Mouse (Mus musculus) ES-E14 (cell line): ENCODE measurements around the gene Flt3.

Experiments
- CHD2 ChIP-seq: IDR thresholded peaks from 2 replicates; pipeline ENCODE4 v1.6.1; 2014; ENCODE audit warnings: mild to moderate bottlenecking, low read depth, low read length, inconsistent platforms
- ZC3H11A ChIP-seq: IDR thresholded peaks from 2 replicates; pipeline ENCODE4 v1.6.1; 2012; ENCODE audit warnings: low read depth, mild to moderate bottlenecking, inconsistent platforms, low read length, borderline replicate concordance
- ZNF384 ChIP-seq: IDR thresholded peaks from 2 replicates; pipeline ENCODE4 v1.6.1; 2012; ENCODE audit warnings: low read depth, low read length, inconsistent platforms

DNA sequence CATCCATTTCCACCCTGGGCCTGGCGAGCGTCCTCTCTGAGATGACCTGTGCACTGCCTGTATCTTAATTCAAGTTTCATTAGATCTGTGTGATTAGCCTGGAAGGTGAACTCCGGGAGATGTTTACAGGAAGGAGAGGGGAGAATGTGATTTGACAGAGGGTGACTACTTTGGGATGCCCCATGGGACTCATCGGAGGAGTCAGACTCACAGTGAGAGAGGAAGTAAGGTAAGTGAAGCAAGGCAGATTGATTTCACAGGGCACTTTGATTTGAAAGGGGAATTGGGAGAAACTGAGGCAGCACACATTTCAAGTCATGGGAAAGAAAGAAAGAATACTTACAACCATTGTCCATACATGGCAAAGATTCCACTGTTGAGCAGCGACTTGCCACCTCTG, 5.8 kb upstream of the Flt3 start:
- TF ChIP-seq ZNF384 = no peak
- TF ChIP-seq CHD2 = no peak
- TF ChIP-seq ZC3H11A = no peak
